Mouse (Mus musculus) gastrocnemius, adult 8-10 months (tissue): Measurements from ENCODE around the gene Ahcyl2. TPM values are rescaled to one million over a fixed set of nuclear protein-coding genes. Genes with fewer than 3 reads are reported as not detected.

Experiments used
- DNase-seq, 2 experiments: peaks; one replicate each; pipeline ENCODE4 v3.0.0; 2022; ENCODE audit warnings: low spot score in 2 of 2
- total RNA-seq, 4 experiments: library from RNA; stranded (reverse); gene quantifications; 2 replicates each; pipeline ENCODE4 v1.2.4; 2022

The Ahcyl2 gene
- total RNA-seq, 4 experiments from 2014 or later = 16.6 to 23.1 (median 19.7) TPM

DNA sequence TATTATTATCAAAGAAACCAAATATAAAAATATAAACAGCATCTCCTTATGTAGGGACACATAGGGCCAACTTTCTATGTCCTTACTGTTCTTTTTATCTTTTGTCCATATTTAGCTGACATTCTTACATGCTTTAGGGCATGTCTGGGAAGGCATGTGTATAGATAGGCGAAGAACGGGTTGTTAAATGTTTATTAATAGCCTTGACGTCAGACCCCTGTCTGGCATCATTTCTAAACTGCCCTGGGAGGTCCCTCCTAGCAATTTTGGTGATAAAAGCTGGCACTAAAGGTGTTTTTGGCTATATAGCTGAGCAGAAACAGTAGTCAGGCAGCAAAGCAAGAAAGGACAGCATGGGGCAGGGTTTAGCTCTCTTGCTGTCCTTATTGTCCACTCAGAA, 136.5 kb downstream of the Ahcyl2 start:
- no peak for DNase-seq

- DNase-seq = no peak
Observed at GRCm38 (mm10) chr6:29910631-29911030, 142.8 kb downstream of the Ahcyl2 start.

GRCm38 (mm10) chr6:29913673-29914072, 145.9 kb downstream of the Ahcyl2 start:
- DNase-seq = no peak

DNA sequence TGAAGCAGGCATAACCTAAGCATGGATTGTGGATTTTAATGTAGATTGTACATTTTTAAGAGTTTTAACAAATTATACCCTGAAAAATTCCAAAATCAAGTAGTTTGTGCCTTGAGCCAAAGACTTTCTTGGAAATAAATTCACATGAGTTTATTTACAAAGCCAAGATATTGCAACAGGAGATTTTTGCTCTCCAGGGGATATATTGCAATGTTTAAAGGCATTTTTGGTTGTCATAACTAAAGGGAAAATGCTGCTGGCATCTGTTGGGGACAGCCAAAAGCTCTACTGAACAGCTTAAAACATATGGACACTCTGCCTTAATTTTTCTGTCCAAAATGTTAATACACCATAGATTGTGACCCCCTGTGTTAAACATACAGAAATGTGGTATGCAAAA, 146.3 kb downstream of the Ahcyl2 start:
- DNase-seq = no peak

DNA sequence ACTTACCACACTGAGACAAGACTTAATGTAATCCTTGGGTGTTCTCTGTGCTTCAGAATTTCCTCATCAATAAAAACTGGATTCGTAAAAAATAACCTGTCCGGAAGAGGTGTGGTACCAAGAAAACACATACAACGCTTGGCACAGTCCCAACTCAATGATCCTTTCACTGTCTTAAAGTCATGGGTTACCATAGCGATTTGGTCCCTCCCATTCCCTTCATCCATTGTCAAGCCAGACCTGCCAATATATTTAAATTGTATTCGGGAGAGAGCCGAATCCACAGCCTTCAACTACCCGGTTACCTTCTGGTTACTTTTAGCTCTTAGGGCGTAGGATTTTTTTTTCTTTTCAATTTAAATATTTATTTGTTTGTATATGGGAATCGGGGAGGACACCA, 148.0 kb downstream of the Ahcyl2 start:
- DNase-seq = no peak

DNA sequence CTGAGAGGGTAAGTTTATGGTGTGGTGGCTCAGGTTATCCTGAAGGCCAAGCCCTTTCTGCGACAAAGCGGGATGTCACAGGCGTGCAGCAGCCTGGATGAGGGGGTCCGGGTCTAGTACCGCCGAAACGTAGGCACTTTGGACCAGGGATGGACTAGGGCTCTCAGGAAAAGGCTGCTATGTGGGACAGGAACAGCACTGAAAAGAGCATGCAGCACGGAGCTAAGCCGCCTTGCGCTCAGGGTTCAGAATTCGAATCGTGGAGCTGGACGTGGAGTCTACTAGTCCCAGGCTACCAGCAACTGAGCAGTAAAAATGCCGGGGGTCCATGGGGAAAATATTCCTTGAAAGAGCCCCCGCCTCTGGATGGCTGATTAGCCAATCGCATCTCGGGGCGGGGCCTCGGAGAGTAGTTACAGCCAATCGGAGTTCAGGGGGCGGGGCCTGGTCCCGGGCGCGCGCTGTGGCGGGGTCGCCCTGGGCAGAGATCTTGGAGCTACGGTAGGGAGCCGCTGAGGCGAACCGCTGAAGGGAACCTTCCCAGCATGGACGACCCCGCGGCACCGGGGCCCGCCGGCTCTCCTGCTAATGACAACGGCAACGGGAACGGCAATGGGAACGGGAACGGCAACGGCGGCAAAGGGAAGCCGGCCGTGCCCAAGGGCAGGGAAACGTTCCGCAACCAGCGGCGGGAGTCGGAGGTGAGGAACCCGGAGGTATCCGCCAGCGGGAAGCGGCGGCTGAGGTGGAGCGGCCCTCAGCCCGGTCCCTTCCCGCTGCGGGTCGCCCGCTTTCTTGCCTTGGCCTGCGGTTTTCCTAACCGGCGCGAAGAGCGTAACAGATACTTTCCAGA, 148.9 kb downstream of the Ahcyl2 start, which contains the start of gene Strip2:
TSS of gene Strip2 (plus strand) at position 483 of the 853 bp plus-strand sequence.
- DNase-seq = peak; percentile 83 to 87

- DNase-seq = no peak
Observed at GRCm38 (mm10) chr6:29917383-29917720, 149.5 kb downstream of the Ahcyl2 start.

DNA sequence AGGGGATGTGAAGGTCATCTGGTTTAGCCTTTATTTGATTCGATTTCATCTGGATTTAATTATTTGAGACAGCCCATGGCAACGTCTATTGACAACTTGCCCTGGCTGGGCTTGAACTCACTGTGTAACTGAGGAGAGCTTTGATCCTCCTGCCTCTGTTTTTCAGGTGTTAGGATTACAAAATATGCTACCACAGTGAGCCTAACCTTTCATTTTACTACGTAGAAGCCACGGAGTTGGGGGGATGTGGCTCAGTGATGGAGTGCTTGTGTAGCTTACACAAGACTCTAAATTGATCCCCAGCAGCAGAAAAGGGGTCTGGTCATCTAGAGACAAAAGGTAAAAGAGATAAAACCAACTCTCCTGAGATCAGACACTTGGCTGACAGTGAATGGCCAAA, 150.1 kb downstream of the Ahcyl2 start:
- no peak for DNase-seq

DNA sequence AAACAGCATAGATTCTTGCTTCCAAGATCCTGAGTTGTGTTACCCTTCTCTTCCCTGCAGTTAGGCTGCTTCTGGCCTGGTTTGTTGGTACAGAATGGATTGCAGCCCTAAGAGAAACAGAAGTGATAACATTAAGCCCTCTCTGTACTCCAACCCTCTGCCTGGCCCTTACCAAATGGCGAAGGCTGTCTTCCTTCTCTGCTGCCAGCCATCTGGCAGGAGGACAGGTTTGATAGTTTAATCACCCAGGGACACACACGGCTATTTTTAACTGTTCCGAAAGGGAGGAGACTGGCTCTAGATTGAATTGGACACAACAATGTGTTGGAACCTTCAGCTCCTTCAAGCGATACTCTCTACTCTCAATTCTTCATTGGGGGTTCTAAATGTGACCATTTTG, 155.7 kb downstream of the Ahcyl2 start:
- DNase-seq = peak in 1 of 2 experiments; percentile 33

GRCm38 (mm10) chr6:29925594-29926219, 157.9 kb downstream of the Ahcyl2 start:
- no peak for DNase-seq

DNA sequence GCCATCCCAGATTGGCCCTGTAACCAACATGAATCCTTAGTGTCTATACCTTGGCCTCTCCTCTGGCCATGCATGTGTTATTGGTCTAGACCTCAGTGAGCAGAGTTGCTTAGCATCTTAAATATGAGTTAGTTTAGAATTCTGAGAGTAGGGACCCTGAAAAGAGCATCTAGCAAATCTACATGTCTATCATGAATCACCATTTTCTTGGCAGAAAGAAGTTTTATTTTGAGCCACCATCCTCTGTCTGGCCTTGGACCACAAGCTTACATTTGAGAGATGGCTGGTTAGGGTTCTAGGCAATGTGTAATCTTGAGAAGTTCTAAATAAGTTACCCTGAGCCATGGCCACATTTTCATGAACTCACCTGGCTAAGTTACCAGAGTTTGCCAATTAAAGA, 162.3 kb downstream of the Ahcyl2 start:
- DNase-seq = no peak

DNA sequence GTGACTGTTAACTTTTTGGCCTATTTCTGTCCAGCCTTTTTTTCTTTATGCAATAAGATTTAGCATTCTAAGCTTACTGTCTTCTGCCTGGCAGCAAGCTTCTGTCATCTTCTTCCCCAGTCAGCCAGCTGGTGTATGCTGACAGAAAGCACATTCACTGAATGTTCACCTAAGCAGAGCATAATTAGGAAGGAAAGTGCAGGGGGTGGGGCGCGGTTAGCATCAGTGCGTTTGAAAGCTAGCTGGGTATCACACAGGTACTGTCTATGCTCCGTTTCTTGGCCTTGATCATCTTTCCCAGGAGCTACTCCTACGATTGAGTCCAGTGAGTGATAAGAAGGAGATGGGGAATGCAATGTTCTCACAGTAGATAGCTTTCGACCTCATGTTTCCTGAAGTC, 162.9 kb downstream of the Ahcyl2 start:
- no peak for DNase-seq

GRCm38 (mm10) chr6:29931181-29931580, 163.4 kb downstream of the Ahcyl2 start:
- no peak for DNase-seq

DNA sequence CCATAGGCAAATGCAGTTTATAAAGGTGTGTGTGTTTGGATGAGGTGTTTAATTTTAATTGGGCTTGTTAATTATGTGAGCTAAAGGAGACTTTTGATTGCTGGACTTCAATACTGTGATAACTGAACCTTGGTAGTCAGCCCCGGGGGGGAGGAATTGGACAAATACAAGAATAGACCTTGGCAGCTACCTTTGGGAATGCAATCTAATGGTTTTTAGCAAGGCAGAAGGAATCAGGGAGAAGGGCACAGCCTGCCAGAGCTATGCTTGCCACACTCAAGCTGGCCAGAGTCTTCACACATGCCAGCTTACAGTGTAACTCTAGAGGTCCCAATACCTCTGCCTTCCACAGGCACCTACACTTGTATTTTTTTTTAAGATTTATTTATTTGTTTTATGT, 167.9 kb downstream of the Ahcyl2 start:
- DNase-seq = peak; percentile 10 to 59

DNA sequence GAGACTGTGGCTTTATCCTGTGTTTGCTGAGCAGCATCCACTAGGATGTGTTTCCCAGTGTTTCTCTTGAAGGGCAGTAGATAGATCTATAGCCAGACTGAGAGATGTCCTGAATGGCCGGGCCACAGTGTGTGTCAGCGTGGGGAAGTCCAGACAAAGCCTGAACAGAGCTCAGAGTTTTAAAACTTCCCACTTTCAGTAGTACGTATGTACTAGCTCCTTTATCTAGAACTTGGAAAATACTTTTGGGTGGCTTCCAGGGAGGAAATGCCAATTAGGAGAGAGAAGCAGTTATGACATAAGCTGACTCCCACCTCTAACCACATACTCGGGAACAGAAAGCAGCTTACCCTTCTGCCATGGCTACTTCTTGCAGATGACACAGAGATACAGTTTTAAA, 172.6 kb downstream of the Ahcyl2 start:
- DNase-seq = no peak

DNA sequence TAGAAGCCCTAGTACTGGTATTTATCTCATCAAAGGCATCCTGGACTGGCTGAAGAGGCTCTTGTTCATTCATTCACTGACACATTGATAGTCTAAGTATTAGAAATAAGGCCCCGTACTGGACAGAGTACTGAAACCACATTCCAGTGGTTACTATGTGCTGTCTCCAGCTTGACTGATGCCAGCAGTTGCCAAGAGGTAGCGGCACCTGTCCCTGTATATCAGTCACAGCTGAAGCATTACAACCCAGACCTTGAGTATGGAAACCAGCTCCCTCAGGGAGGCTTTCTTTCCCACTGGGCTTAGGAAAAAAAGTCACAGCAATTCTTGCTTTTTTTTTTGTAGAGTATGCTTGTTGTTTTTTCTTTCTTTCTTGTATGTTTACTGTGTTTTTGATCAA, 173.2 kb downstream of the Ahcyl2 start:
- DNase-seq = peak; percentile 20 to 38

DNA sequence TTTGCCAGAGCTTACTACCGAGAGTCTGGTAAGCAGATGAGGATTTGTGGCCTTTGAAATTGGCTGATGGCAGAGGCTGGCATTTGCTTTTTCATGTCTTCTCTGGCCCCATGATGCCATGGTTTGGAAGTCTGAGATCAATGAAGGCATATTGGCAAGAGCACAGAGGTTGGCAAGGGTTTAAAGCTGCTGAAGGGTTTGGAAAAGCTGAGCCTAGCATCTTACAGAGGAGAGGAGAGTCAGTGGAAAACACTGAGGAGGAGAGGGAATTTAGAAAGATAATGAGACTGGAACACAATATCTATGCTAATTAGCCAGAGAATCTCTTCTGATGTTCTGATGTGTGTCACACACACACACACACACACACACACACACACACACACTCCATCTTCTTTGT, 176.7 kb downstream of the Ahcyl2 start:
- DNase-seq = no peak

DNA sequence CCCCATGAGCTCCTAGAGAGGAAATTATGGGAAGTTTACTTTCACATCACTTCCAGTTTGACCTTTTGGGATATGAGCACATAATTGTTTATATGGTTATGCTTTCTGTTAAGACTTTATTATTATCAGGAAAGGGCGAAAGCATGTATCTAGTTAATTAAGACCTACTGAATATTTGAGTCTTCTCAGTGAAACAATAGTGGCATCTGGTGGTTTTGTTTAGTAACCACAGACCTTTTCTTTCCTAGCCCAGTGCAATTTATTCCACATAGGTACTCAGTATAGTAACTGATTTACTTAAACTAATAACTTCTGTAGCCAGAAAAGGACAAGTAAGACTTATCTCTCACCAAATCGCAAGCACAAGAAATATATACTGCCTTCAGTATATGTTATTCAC, 178.8 kb downstream of the Ahcyl2 start:
- no peak for DNase-seq

GRCm38 (mm10) chr6:29947823-29948222, 180.0 kb downstream of the Ahcyl2 start:
- no peak for DNase-seq

DNA sequence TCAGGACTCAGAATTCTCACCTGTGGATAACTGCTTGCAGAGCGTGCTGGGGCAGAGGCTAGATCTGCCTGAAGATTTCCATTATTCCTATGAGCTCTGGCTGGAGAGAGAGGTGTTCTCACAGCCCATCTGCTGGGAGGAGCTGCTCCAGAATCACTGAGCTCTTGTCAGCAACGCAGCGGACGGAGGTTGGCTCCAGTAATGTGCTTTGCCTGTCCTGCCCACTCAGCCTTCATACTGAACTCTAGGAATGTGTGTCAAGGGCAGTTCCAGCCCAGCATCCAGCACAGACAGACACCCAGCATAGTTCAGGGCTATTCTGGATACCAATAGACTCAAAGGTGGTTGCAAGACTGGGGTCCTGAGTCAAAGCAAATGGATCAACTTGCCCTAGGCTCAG, 188.9 kb downstream of the Ahcyl2 start:
- DNase-seq = no peak

GRCm38 (mm10) chr6:29958669-29959068, 190.9 kb downstream of the Ahcyl2 start:
- no peak for DNase-seq

GRCm38 (mm10) chr6:29961081-29961480, 193.3 kb downstream of the Ahcyl2 start:
- DNase-seq = no peak
